In genomic region chr19:40831416-40832201, GRCm38 (mm10) we compare ENCODE assay signal across 8 mouse cellular contexts. TPM values are rescaled to one million over a fixed set of nuclear protein-coding genes. Genes with fewer than 3 reads are reported as not detected.
A peak's percentile ranks its signal among the peaks of the same experiment; 100 is the strongest.
DNase-seq lines count a peak whose midpoint lies in the region; ATAC-seq and TF ChIP-seq lines count a peak whose summit lies in the region.

No protein-coding gene starts in this region.

- peak overlapping the region; percentile 78 for H3K4me3 ChIP-seq in intestine, postnatal 0 days (ENCODE audit: low read depth, low read length)
- H3K4me3 ChIP-seq in neural tube, embryonic 13.5 days = peak overlapping the region; percentile 78
- peak overlapping the region; percentile 92 for H3K4me3 ChIP-seq in testis, adult 2 months (ENCODE audit: control insufficient read depth, low read depth, low read length)

- H3K9ac ChIP-seq in intestine, postnatal 0 days (ENCODE audit: low read depth, low read length) = peak overlapping the region; percentile 89
- H3K9ac ChIP-seq in neural tube, embryonic 13.5 days = peak overlapping the region; percentile 98

- peak; percentile 13 to 20 for DNase-seq in urinary bladder, adult 18-20 months (ENCODE audit: low spot score in 2 of 2)
- no peak for DNase-seq in urinary bladder, adult 2 months (ENCODE audit: low spot score)
- DNase-seq in embryo, embryonic 10 days (ENCODE audit: low spot score) = peak; percentile 72
- peak; percentile 94 for DNase-seq in heart, adult 11 months
- DNase-seq in lung, adult 18-20 months = peak; percentile 42 to 51

- TF ChIP-seq POLR2A in testis, adult 2 months (IDR thresholded peaks at IDR 0.05; ENCODE audit: control insufficient read depth, low read depth, low read length) = no peak

- no peaks in the 10 kb centered on the region for H3K9me3 ChIP-seq in intestine, postnatal 0 days (ENCODE audit: control insufficient read depth)
- no peaks in the 10 kb centered on the region for H3K9me3 ChIP-seq in neural tube, embryonic 13.5 days

- under 1% methylated on average over 57 of the region's 76 CpGs for WGBS in intestine, postnatal 0 days
- WGBS in neural tube, embryonic 13.5 days = under 1% methylated on average over 57 of the region's 76 CpGs

- peak overlapping the region; percentile 78 for H3K27ac ChIP-seq in intestine, postnatal 0 days (ENCODE audit: low read depth, low read length)
- H3K27ac ChIP-seq in neural tube, embryonic 13.5 days (replicated peaks) = peak overlapping the region; percentile 97
- peak overlapping the region; percentile 74 for H3K27ac ChIP-seq in testis, adult 2 months (ENCODE audit: control insufficient read depth, insufficient read depth, low read depth, low read length)

- TF ChIP-seq CTCF in intestine, postnatal 0 days (IDR thresholded peaks at IDR 0.05; ENCODE audit: low read depth) = no peak
- no peak for TF ChIP-seq CTCF in testis, adult 2 months (IDR thresholded peaks at IDR 0.05; ENCODE audit: control insufficient read depth, insufficient read depth, insufficient replicate concordance, low read depth, low read length)

- no peaks in the 10 kb centered on the region for H3K27me3 ChIP-seq in intestine, postnatal 0 days (replicated peaks; ENCODE audit: control insufficient read depth, insufficient read depth, low read length)
- H3K27me3 ChIP-seq in neural tube, embryonic 13.5 days = no peaks in the 10 kb centered on the region
- H3K27me3 ChIP-seq in testis, adult 2 months (ENCODE audit: control insufficient read depth, insufficient read depth, low read length) = no peaks in the 10 kb centered on the region

- H3K4me2 ChIP-seq in intestine, postnatal 0 days (replicated peaks; ENCODE audit: low read depth) = peak overlapping the region; percentile 81
- H3K4me2 ChIP-seq in neural tube, embryonic 13.5 days = peak overlapping the region; percentile 90

- H3K4me1 ChIP-seq in intestine, postnatal 0 days (replicated peaks; ENCODE audit: control insufficient read depth, insufficient read depth, low read length) = 0 out of 2 replicates have a peak, but pooled peaks cover 3% of the 10 kb centered on the region
- peaks cover 44% of the 10 kb centered on the region for H3K4me1 ChIP-seq in neural tube, embryonic 13.5 days (replicated peaks)
- H3K4me1 ChIP-seq in testis, adult 2 months (ENCODE audit: control insufficient read depth, insufficient read depth, low read length) = peaks cover 14% of the 10 kb centered on the region

- H3K36me3 ChIP-seq in intestine, postnatal 0 days (ENCODE audit: control insufficient read depth, insufficient read depth) = no peaks in the 10 kb centered on the region
- peaks cover 6% of the 10 kb centered on the region; the same call in 1 of the 2 replicates for H3K36me3 ChIP-seq in neural tube, embryonic 13.5 days
- H3K36me3 ChIP-seq in testis, adult 2 months (ENCODE audit: control insufficient read depth, insufficient read depth, low read length) = no peaks in the 10 kb centered on the region; the same call in 1 of the 2 replicates

- peak; percentile 76 for ATAC-seq in intestine, postnatal 0 days
- peak; percentile 77 for ATAC-seq in neural tube, embryonic 13.5 days (ENCODE audit: low read depth)

RNA-seq across cellular contexts. Expression of gene Ccnj, which starts 0.5 kb away (rescaled TPM):
- polyA plus RNA-seq in urinary bladder, adult 2 months (2012; rRNA removed) = 4.8 and 5.3 TPM in 2 replicates
- polyA plus RNA-seq in intestine, postnatal 0 days (2015; fragmentation: Nextera tagmentation; extraction: Ambion mirVana) = 2.9 and 3.3 TPM in 2 replicates
- polyA plus RNA-seq in neural tube, embryonic 13.5 days (2015; fragmentation: Nextera tagmentation; extraction: Ambion mirVana) = 20.4 and 22.9 TPM in 2 replicates
- 1.7 TPM in 2 replicates for polyA plus RNA-seq in testis, adult 2 months (2012; rRNA removed)
